Mouse (Mus musculus): Measurements from ENCODE around the gene Axdnd1.

GRCm38 (mm10) chr1:156365740-156366139, 55.2 kb downstream of the Axdnd1 start, which contains the start of gene Gm2000:
- TF ChIP-seq POLR2A (IDR thresholded peaks at IDR 0.05; ENCODE audit: low read depth, low read length) (no peak), CTCF (IDR thresholded peaks at IDR 0.05; ENCODE audit: extremely low read depth, insufficient read length, insufficient replicate concordance, low read depth, low read length) (no peak)

Measured in small intestine, adult 2 months (tissue).